Mouse (Mus musculus) left cerebral cortex, adult 2 months (tissue): Measurements from ENCODE around the gene Iltifb. TPM values are rescaled to one million over a fixed set of nuclear protein-coding genes. Genes with fewer than 3 reads are reported as not detected.
"Not testable (repeated sequence)": the region's sequence is repeated elsewhere in the genome, so short reads cannot be mapped to it uniquely, and the experiment has no call there.

Experiments used
- DNase-seq, 2 experiments: peaks; one replicate each; pipeline ENCODE4 v3.0.0; 2021 to 2022; ENCODE audit warnings: low spot score in 2 of 2, mixed read lengths in 1 of 2; ENCODE audit errors: extremely low spot score in 1 of 2
- H3K27ac ChIP-seq: fragments of 200-600 bp; 2 replicates; pipeline ENCODE4 v1.8.1; 2022
- H3K4me3 ChIP-seq: fragments of 200-600 bp; 2 replicates; pipeline ENCODE4 v1.8.1; 2022
- CTCF ChIP-seq: fragments of 200-600 bp; IDR thresholded peaks from 2 replicates; pipeline ENCODE4 v1.8.1; 2022; ENCODE audit warnings: antibody characterized with exemption, mild to moderate bottlenecking, moderate library complexity
- intact Hi-C: fragments of 180-260 bp; cut with DNase I; formaldehyde crosslinking; loops from one replicate; pipeline ENCODE4 v1.15.1; 2025
- long read RNA-seq, 2 experiments: library from polyadenylated mRNA; stranded (forward); transcript quantifications; one replicate each; pipeline ENCODE4 v2.0.0; 2021; ENCODE audit warnings: borderline mapping rate in 2 of 2
- total RNA-seq, 2 experiments: library from RNA; stranded (reverse); gene quantifications; 2 replicates each; pipeline ENCODE4 v1.2.3; 2021

The Iltifb gene
- total RNA-seq: not detected
- long read RNA-seq, experiment 1: 0 reads
- long read RNA-seq, experiment 2: 0 reads

GRCm38 (mm10) chr10:118294938-118295337, at the start of gene Iltifb:
Iltifb (minus strand) TSS chr10:118295038.
- no peak for DNase-seq
- TF ChIP-seq CTCF: no peak
- Histone ChIP-seq H3K4me3 (no peak within 1 kb of the TSS), H3K27ac (no peak within 1 kb of the TSS)
- intact Hi-C loops: no loop called here

- intact Hi-C loops, H3K27ac ChIP-seq, DNase-seq, H3K4me3 ChIP-seq: not testable (repeated sequence)
Observed at GRCm38 (mm10) chr10:118343155-118343554, 48.3 kb upstream of the Iltifb start, which contains the start of gene Gm9046. Gm9046 (minus strand) TSS chr10:118343255.

- H3K4me3 ChIP-seq, H3K27ac ChIP-seq, intact Hi-C loops, DNase-seq: not testable (repeated sequence)
Observed at GRCm38 (mm10) chr10:118337731-118338130, 42.9 kb upstream of the Iltifb start, which contains the start of gene Gm9045. Gm9045 (minus strand) TSS chr10:118337831.

- H3K27ac ChIP-seq, H3K4me3 ChIP-seq, intact Hi-C loops, DNase-seq: not testable (repeated sequence)
Observed at GRCm38 (mm10) chr10:118332308-118332707, 37.5 kb upstream of the Iltifb start, which contains the start of gene Gm9044. Gm9044 (minus strand) TSS chr10:118332408.

GRCm38 (mm10) chr10:118326869-118327268, 32.0 kb upstream of the Iltifb start, which contains the start of gene Gm9040:
Gm9040 (minus strand) TSS chr10:118326969.
- H3K4me3 ChIP-seq, intact Hi-C loops, DNase-seq, H3K27ac ChIP-seq: not testable (repeated sequence)

GRCm38 (mm10) chr10:118319024-118319423, 24.2 kb upstream of the Iltifb start:
- no peak overlapping the region for H3K27ac ChIP-seq
- intact Hi-C loops: no loop called here

GRCm38 (mm10) chr10:118302133-118302532, 7.3 kb upstream of the Iltifb start:
- intact Hi-C loops, H3K4me3 ChIP-seq, H3K27ac ChIP-seq, DNase-seq: not testable (repeated sequence)

More at GRCm38 (mm10) chr10:118319024-118319423, 24.2 kb upstream of the Iltifb start:
- DNase-seq: no peak
- no peak overlapping the region for H3K4me3 ChIP-seq
- TF ChIP-seq CTCF: no peak

- intact Hi-C loops, H3K27ac ChIP-seq, DNase-seq, H3K4me3 ChIP-seq: not testable (repeated sequence)
Observed at GRCm38 (mm10) chr10:118283016-118283415, 11.8 kb downstream of the Iltifb start.

GRCm38 (mm10) chr10:118282565-118282964, 12.3 kb downstream of the Iltifb start:
- intact Hi-C loops, H3K27ac ChIP-seq, DNase-seq, H3K4me3 ChIP-seq: not testable (repeated sequence)

- DNase-seq, H3K4me3 ChIP-seq, intact Hi-C loops, H3K27ac ChIP-seq: not testable (repeated sequence)
Observed at GRCm38 (mm10) chr10:118278069-118278468, 16.8 kb downstream of the Iltifb start.

GRCm38 (mm10) chr10:118271416-118271815, 23.4 kb downstream of the Iltifb start:
- intact Hi-C loops, H3K4me3 ChIP-seq, DNase-seq, H3K27ac ChIP-seq: not testable (repeated sequence)

GRCm38 (mm10) chr10:118268812-118269211, 26.0 kb downstream of the Iltifb start:
- H3K27ac ChIP-seq, DNase-seq, H3K4me3 ChIP-seq, intact Hi-C loops: not testable (repeated sequence)

- DNase-seq, H3K4me3 ChIP-seq, H3K27ac ChIP-seq, intact Hi-C loops: not testable (repeated sequence)
Observed at GRCm38 (mm10) chr10:118258388-118258787, 36.5 kb downstream of the Iltifb start, which contains the start of gene Gm32802. Gm32802 (plus strand) TSS chr10:118258688.
